Mouse (Mus musculus): ENCODE results near the gene Lgals2.

DNA sequence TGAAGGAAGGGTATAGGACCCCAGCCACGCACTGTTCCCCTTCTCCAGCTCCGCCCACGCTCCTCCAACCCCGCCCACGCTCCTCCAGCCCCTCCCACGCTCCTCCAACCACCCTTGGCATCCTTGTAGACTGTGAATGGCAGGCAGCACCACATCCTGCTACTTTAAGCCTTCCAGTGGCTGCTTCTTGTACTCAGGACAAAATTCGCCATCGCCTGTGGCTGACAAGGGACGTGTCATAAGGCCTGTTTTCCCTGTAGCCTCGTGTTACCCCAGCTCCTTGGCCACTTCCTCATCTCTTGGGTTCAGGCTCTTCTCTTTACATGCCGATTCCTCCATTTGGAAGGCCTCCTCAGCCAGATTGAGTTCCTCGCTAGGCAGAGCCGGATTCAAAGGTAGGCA lies 8.5 kb upstream of the Lgals2 start:
- no peak for TF ChIP-seq CTCF (IDR thresholded peaks at IDR 0.05; ENCODE audit: control insufficient read depth, insufficient read depth, insufficient replicate concordance, low read depth, low read length)
- no peak for TF ChIP-seq POLR2A (IDR thresholded peaks at IDR 0.05; ENCODE audit: control insufficient read depth, low read depth, low read length)

Measured in testis, adult 2 months (tissue).